Mouse (Mus musculus): ENCODE data around the gene Slc19a1.

Gene Slc19a1

DNA sequence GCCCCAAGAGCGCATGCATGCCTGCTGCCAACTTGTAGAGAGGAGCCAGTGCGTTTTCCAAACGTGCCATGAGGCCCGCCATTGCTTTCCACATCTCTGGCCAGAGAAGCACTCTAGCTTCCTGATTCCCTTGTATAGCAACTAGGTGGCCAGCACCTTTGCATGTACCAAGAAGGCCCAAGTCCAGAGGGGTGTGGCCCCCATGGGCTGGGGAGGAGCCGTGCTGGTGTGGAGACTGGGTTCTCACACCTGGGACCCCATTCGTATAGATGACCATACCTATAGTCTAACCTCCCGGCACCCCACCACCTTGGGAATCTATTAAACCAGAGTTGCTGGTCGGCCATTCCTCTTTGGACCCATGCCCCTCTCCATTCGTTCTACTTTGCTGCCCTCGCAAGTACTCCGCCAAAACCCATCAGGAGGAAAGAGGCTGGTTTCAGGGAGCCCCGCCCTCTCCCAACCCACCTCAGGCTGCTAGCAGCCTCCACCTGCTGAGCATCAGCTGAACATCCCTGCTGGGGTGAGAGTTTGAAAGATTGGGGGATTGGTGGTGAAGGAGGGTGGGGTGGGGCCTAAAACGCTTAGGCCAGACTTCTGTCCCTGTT lies at the start of gene Slc19a1:
Gene Slc19a1, plus strand, starts transcription at position 474 of the 608 bp plus-strand sequence.
- no peak for DNase-seq (ENCODE audit: low spot score)

DNA sequence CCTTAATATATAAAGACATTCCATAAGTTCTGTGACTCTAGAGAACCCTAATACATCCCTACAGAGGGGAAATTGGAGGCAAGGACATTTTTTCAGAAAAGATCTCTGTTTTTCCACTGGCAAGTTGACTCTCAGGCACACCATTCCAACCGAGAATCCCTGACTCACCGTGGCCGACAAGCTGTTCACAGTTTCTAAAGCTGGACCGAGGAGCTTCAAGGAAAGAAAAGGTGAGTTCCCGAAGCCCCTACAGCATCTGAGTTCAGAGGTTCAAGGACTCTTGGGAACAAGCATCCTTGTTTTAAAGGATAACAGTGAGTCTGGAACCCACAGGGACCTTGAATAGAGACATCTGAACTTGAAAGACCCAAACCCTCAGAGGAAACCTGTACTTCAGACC lies 43.5 kb upstream of the Slc19a1 start:
- DNase-seq (ENCODE audit: low spot score), result no peak

DNA sequence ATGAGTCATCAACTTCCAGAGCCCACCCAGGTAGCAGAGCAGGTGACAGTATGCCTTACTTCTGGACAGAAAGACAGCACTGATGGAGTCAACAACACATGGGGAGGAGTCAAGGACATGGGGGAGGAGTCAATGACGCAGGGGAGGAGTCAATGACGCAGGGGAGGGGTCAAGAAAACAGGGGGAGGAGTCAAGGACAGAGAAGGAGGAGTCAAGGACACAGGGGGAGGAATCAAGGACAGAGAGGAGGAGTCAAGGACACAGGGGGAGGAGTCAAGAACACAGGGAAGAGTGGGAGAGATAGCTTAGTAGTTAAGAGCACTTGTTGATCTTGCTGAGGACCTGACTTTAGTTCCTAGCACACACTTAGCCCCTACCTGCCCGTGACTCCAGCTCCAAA lies 39.6 kb upstream of the Slc19a1 start:
- no peak for DNase-seq (ENCODE audit: low spot score)

DNA sequence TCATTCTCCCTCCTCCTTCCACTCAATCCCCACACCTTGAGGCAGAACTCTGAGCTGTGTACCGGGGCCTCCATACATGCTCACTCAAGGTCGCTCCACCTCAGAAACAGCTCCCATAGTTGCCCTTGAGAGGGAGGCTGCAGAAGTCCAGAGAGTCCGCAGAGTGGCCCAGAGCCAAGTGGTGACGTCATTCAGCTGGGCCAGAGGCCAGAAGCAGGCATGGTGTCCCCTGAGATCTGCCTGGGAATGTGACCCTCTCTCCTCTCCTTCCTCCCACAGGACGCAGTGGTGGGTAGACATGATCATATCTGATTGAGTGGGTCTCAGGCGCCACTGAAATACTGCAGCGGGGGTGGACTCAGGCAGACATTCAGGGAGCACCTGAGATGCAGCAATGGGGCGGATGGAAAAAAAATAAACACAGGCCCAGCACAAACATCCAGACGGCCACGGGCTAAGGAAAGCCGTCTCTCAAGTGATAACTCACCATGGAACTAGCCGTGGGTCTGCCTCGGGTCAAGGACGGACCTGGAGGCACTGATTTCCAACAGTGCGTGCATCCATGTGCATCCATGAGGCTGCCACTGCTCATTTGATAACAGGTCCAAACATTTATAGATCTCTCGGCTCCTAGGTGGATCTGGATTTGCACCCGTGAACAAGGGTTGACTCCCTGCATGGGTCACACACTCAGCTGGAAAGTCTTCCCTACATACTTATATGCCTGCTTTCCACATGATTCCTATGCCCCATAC lies 34.1 kb upstream of the Slc19a1 start:
- peak; percentile 43 for DNase-seq (ENCODE audit: low spot score)

DNA sequence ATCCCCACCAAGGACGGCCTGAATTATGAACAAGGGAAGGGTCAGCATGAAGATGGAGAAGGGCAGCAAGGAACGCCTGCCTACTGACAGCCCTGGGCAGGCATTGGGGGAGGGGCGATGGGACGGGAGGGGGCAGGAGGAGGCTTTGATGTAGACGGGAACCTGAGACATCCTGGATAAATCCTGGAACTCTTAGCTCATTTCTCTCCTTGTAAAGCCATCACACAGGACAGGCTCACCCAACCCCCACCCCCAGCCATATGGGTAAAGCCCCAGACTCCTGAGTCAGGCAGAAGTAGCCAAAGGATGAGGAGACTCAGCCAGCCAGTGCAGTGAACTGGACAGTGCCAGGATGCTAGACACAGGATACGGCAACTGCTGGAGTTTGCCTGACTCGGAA lies 27.1 kb upstream of the Slc19a1 start:
- DNase-seq (ENCODE audit: low spot score), result no peak

DNA sequence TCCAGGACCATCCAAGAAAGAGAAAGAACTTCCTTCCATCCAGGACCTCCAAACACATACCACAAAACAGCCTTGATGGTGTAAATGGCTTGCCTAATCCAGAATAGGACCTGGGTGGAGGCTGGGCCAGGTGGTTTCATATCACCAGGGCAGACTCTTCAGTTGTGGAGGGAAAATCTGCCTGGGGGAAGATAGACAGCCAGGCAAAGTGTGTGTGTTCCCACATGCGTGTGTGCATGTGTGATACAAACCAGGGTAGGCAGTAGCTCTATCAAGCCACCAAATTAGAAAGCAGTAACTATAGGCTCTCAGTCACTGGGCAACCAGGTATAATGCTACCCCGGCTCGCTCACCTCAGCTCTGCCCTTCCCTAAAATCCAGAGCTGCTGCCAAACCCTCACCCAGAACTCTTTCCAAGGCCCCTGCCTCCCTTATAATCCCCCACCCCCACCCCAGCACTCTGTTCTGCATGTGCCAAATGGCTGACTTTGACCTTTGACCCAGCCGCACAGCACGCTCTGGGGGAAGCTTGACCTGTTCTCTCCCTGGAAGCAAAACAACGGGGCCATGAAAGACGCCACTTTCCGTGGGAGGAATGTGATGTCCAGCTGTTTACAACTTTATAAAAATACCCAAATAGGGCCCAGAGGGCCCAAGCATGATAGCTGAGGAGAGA lies 24.5 kb upstream of the Slc19a1 start:
- DNase-seq (ENCODE audit: low spot score), result no peak

DNA sequence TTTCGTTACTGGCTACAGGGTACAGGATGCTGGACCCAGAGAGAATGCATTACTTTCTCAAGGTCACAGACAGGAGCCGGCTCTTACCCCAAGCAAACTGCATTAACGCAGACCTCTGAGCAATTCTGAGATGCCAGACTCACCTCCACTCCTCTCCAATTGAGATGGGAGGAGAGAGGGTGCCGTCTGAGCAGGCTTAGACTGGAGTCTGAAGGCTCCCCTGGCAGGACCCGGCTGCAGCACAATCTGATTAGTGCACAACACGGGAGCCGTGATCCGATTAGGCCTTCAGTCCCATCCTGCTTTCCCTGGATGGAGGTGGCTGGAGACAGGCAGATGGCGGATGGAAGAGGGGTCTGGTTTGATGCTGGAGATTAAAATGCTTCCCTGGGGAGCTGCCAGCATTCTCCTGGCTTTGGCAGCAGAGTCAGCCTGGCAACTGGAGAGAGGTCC lies 23.9 kb upstream of the Slc19a1 start:
- no peak for DNase-seq (ENCODE audit: low spot score)

DNA sequence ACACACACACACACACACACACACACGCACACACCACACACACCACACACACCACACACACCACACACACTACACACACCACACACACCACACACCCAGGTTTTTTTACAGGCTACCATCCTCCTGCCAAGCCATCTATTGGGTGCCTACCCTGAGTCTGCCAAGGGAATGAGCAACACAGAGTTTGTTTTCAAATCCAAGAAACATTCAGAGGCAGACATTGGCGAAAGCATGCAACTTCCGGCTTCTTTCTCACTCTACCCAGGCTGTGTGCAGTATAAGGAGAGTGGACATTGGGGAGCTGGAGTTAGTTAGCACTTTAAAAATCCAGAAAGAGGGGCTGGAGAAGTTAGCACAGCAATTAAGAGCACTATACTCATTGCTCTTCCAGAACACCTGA lies 23.3 kb upstream of the Slc19a1 start:
- no peak for DNase-seq (ENCODE audit: low spot score)

DNA sequence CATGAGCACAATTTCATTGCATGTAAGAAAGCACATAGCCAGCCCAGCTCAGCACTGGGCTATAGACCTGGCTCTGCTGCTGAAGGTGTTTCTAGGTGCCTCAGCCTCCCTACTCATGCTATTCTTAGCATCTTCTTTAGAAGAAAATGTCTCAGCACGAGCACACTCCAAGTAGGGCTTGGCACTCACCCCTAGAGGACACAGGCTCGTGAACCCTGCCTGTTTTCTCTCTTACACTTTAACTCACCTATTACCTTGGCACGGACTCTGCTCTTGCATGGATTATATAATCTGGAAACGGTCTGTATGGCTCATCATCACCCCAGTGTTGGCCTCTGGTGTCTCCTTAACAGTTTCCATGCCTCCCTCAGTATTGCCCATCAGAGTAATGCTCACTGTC lies 20.4 kb upstream of the Slc19a1 start:
- no peak for DNase-seq (ENCODE audit: low spot score)

DNA sequence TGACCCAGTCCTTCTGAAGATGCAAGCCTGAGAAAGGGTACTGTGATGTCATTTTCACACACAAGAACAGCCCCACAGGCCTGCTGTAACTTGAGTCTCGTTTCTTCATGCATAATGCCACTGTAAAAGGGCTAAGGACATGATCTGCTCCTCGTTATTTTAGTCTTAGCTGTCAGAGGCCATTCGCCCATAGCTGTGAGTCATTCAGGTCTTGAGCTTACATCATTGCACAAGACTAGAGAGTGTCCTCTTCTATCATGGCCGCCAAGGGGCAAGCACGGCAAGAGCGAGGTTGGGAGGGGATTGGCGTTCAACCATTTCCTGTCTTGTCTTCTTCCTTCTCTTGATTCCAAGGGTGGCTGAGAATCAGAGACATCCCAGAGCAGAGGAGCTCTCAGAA lies 16.0 kb upstream of the Slc19a1 start:
- no peak for DNase-seq (ENCODE audit: low spot score)

DNA sequence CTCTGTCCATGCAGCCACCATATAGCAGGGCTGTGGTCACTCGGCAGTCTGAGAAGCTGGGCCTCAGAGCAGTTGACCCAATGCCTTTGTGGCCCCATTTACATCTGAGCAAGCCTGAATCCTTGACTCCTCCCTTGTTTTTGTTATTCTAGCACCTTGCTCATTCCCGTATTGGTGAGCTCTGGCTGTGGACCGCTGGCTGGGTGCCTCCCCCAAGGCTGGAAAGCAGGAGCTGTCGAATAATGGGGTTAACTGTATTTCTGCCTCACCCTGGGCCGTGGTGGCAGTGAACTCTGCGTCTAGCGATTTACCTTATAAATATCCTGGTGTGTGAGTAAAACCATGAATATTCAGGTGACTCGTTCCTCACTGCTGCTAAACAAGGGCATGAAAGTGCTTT lies 15.5 kb upstream of the Slc19a1 start:
- no peak for DNase-seq (ENCODE audit: low spot score)

DNA sequence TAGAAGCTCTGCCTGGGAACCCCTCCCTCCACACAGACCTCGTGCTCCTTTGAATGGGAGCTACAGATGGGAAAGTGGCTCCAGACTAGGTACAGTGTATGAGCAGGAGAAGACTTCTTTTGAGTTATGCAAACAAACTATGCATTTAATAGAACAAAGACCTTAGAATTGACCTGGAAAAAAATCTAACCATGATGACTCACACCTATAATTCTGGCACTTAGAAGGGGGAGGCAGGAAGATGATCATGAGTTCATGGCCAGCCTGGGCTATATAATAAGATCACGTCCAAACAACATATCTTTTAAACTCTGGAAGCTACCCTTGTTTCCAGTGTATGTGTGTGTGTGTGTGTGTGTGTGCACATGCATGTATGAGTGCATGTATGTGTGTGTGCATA lies 15.0 kb upstream of the Slc19a1 start:
- no peak for DNase-seq (ENCODE audit: low spot score)

DNA sequence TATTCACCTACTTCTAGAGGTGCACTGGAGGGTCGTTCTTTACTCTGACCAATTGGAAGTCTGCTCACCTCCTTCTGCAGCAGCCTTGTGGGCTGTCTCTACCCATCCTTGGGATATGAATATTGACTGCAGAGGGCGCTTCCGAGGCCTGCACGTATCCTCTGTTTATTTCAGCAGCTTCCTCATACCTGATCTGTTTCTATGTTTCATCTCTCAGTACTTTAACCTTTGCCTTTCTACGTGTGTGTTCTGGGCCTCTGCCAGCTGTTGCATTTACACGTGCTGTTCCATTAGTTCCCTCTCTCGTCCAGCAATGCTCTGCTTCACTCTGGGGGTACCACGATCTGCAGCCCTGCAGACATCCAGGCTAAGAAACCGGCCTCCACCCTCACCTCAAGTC lies 14.4 kb upstream of the Slc19a1 start:
- no peak for DNase-seq (ENCODE audit: low spot score)

DNA sequence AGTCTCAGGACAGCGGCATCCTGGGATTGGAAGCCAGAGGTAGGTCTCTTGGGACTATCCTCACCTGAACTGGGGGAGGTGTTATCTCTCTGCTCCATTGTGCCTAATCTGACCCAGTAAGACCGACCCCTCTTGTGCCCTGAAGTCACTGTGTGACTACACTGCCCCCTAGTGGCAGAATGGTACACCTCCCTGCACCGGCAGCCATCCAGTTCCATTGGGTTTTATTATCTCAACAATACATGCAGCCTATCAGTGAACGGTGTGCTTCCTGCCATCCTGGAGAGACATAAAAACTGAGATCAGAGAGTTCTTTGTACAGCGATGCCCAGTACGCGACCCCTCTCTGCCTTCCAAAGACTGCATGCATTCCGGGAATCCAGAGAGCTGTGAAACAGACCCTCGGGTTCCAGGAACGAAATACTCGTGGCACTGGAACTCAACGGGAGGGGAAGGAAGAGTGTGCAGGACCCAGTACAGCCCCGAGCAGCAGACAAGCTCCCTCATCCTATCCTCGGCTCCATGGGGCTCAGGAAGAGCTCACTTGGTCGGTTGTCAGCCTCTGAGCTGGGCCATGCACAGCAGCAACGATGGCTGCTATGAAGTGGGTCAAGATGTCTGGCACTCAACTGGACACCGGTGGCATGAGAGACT lies 10.5 kb upstream of the Slc19a1 start:
- peak; percentile 72 for DNase-seq (ENCODE audit: low spot score)

DNA sequence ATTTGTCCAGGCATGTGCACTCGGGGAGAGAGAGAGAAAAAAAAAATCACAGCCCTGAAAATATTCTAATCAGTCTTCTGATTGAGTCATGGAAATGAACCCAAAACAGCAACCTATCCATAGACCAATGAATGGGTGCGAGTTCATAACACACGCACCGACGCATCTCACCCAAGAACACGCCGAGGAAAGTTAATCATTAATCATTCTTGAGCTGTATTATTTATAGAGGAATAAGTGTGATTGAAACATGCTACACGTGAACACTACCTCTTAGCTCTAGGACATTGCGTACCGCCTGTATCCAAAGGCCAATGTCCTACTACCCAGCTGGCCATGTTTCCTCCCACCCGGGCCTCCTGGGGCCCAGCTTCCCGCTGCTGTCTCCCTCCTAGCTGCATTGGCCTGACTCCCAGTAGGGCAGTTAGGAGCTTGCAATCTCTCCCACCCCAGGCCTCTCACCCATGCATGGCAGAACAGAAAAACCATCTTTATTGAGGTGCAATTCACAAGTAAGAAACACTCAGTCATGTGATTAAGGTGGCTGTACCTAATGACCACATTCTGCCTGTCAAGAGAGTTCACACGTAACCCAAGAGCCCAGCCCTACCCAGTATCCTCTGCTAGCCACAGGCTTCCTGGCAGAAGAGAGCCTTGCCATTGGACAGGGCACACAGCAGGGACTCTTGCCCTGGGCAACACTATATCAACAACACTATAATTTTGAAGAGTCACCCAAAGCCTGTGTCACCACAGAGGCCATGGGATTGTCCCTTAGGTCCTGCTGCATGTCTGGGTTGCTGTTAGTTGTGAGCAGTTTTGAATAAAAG lies 9.5 kb upstream of the Slc19a1 start:
- no peak for DNase-seq (ENCODE audit: low spot score)

DNA sequence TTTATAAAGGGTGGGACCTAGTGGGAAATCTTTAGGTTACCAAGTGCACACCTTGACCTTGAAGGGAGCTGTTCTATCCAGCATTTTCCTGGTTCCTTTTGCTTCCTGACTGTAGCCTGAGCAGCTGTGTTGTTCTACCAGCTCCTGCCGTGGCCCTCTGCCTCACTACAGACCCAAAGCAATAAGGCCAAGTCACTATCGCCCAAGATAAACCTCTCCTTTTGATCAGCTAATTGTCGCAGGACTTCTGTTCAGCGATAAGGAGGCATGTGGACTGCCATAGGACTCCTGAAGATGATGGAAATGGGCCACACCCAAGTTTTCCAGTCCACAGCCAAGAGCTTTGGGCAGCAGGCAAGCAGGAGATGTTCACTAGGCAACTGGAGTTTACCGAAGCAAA lies 7.8 kb upstream of the Slc19a1 start:
- no peak for DNase-seq (ENCODE audit: low spot score)

DNA sequence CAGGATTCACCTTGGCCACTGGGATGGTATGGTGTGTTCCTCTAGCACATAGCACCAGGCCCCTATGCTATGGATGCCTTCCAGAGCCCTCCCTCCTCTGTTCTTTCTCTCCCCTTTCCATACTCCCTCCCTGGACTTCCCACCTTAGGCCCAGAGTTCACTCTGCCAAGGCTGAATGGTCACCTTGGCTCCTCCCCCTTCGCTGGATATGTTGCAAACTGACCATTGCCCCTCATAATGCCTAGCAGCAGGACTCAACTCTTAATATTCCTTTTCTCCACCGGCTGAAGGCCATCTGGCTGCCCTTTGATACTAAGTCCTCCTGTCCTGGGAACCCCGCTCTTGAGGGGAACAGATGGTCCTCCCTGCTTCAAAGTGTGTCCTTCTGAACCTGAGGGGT lies 5.1 kb upstream of the Slc19a1 start:
- no peak for DNase-seq (ENCODE audit: low spot score)

DNA sequence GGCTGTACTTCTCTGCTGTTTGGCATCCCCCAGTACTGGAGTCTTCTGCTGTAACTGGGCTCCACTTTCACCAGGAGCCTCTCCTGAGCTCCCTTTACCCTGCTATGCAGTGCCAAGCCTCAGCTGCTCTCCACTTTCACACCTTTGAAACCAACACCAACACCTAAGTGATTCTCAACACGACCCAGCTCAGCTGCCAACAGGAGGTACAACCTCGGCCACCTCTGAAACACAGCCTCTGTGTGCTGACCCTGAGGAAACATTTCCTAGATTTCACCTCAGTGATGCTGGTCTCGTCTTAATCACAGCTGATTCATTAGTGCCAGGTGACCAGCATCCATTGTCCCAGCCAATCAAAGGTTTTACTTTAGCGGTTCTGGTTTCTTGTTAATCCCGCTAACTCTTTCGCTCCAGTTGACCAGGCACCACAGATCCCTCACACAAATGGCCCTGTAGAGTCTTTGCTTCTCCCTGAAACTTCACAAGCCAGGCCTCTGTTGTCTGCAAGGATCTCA lies 3.2 kb upstream of the Slc19a1 start:
- no peak for DNase-seq (ENCODE audit: low spot score)

DNA sequence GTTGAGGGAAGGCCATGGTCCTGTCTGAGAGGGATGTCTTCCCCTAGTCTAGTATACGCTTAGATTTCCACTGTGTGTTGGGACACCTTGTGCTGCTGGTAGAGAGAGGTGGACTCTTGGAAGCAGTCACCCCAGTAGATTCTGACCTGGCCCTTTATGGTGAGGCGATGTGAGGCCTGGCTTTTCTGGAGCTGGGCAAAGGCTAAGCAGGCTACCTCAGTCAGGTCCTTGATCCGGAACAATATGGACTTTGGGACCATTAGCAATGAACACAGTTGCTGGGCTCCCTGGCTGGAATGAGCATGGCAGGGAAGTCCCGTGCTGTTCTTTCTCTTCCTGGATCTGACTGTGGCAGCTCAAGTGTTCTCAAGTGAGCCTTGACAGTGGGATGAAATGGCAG lies 2.3 kb upstream of the Slc19a1 start:
- no peak for DNase-seq (ENCODE audit: low spot score)

DNA sequence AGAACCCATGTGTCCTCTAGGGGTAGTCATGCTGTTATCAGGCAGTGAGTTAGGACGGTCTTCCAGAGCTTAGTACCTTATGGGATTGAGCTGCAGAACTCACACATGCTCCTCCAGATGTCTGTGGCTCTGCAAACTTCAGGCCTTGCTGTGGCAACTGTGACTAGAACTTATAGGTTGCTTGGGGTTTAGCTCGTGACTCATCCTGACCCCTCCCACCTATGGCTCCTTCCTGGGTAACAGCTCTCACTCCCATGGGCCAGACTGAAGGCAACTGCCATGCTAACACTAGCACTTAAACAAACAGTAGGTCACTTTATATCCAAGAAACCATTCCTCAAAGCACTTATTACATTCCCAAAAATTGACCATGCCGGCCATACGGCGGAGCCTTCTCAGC lies 1.4 kb upstream of the Slc19a1 start:
- no peak for DNase-seq (ENCODE audit: low spot score)

DNA sequence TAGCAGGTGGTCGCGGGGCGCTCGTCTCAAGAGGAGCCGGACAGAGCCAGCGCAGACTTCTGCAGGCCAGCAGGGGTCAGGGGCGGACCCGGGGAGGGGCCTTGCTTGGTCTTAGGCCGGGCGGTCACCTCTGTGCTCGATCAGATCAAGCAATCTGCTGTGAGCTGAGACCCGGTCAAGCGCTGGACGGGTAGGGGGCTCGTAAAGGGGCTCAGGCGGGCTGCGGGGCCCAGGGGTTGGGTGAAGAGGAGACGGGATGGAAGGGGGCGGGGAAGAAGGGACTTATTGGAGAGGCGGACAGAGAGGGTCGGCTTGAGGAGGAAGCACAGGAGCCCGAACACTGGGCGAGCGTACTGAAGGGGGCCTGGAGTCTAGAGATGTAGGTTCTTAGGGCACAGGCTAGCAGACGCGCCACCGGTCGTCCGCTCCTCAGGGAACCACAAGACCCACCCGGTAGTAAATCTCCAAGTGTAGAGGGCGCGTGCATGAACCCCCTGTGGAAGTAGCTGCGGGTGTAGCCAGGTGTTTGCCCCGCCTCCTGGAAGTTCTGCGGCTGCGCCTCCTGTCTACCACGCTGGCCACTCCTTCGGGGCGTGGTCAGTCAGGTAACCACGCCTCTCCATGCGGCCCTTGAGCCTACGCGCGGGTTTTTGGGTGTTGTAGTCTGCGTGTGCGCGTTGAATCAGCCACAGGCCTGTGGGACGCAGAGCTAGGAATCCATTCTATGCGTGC lies 716 bp downstream of the Slc19a1 start:
- peak; percentile 94 for DNase-seq (ENCODE audit: low spot score)

Data from lung, postnatal 25 days (tissue).